Mouse (Mus musculus) kidney, embryonic 14.5 days (tissue): Measurements from ENCODE around the gene Phldb1. TPM values are rescaled to one million over a fixed set of nuclear protein-coding genes. Genes with fewer than 3 reads are reported as not detected.
"Not testable (repeated sequence)": the region's sequence is repeated elsewhere in the genome, so short reads cannot be mapped to it uniquely, and the experiment has no call there.

Experiments
- ATAC-seq: fragments of 200-750 bp; cut with Nextera tagmentation; 2 replicates; pipeline ENCODE4 v1.8.0; 2017; ENCODE audit warnings: moderate number of reproducible peaks, mild to moderate bottlenecking, moderate TSS enrichment, moderate library complexity; ENCODE audit not compliant: low FRiP score, low TSS enrichment
- H3K27ac ChIP-seq: fragments of 300-500 bp; sonication (generic); 2 replicates; pipeline ENCODE4 v1.5.1; 2014; ENCODE audit warnings: low read depth, mild to moderate bottlenecking, low read length, moderate library complexity, mixed read lengths
- H3K27me3 ChIP-seq: fragments of 300-500 bp; sonication (generic); 2 replicates; pipeline ENCODE4 v1.6.1; 2014; ENCODE audit warnings: mild to moderate bottlenecking, low read length; ENCODE audit not compliant: control insufficient read depth, insufficient read depth
- H3K36me3 ChIP-seq: fragments of 300-500 bp; sonication (generic); 2 replicates; pipeline ENCODE4 v1.6.1; 2014; ENCODE audit warnings: low read length, mixed read lengths; ENCODE audit not compliant: control insufficient read depth, insufficient read depth
- H3K4me1 ChIP-seq: fragments of 300-500 bp; sonication (generic); 2 replicates; pipeline ENCODE4 v1.6.1; 2014; ENCODE audit warnings: low read length, mixed read lengths; ENCODE audit not compliant: control insufficient read depth, insufficient read depth
- H3K4me2 ChIP-seq: fragments of 300-500 bp; sonication (generic); replicated peaks from 2 replicates; pipeline ENCODE4 v1.6.1; 2014; ENCODE audit warnings: low read depth, mild to moderate bottlenecking, low read length
- H3K4me3 ChIP-seq: fragments of 300-500 bp; sonication (generic); 2 replicates; pipeline ENCODE4 v1.5.1; 2014; ENCODE audit warnings: mild to moderate bottlenecking, low read length
- H3K9ac ChIP-seq: fragments of 300-500 bp; sonication (generic); 2 replicates; pipeline ENCODE4 v1.6.1; 2014; ENCODE audit warnings: low read depth, mild to moderate bottlenecking, low read length, moderate library complexity
- H3K9me3 ChIP-seq: fragments of 300-500 bp; sonication (generic); 2 replicates; pipeline ENCODE4 v1.6.1; 2016; ENCODE audit warnings: low read length; ENCODE audit not compliant: control insufficient read depth
- WGBS: fragments of 180-500 bp; shearing (Covaris S2); extraction: QIAGEN DNeasy Blood & Tissue Kit; methylation state at CpG from one replicate; pipeline ENCODE4 v1.1.7; 2014; 5-methylcytosine and 5-hydroxymethylcytosine counted together
- polyA plus RNA-seq: library from polyadenylated mRNA; unstranded; fragments of >200 nt; fragmentation: Nextera tagmentation; extraction: Ambion mirVana; gene quantifications from 2 replicates; pipeline ENCODE4 v1.2.1, GENCODE M21; 2014

Phldb1 gene
- 24.9 and 28.7 TPM in 2 replicates for polyA plus RNA-seq

GRCm38 (mm10) chr9:44734524-44735494 is at the start of gene Phldb1:
Gene Phldb1 (minus strand): TSS chr9:44735198.
- 2% methylated on average over 46 of the region's 47 CpGs for WGBS
- H3K4me1 ChIP-seq: peaks cover 21% of the 10 kb centered on the region; the same call in 1 of the 2 replicates
- H3K27ac ChIP-seq: peak within 1 kb of the TSS; percentile 82

GRCm38 (mm10) chr9:44772750-44773651 is 38.0 kb upstream of the Phldb1 start:
- H3K27ac ChIP-seq: peak overlapping the region; percentile 86
- H3K4me1 ChIP-seq: peaks cover 6% of the 10 kb centered on the region; the same call in 1 of the 2 replicates
- peak overlapping the region; percentile 87 for H3K9ac ChIP-seq
- peaks cover 12% of the 10 kb centered on the region; the same call in 1 of the 2 replicates for H3K36me3 ChIP-seq
- H3K4me2 ChIP-seq: peak overlapping the region; percentile 86
- WGBS: under 1% methylated on average over 41 of the region's 41 CpGs
- no peaks in the 10 kb centered on the region for H3K27me3 ChIP-seq
- H3K9me3 ChIP-seq: no peaks in the 10 kb centered on the region
- H3K4me3 ChIP-seq: peak overlapping the region; percentile 83
- peak; percentile 99 for ATAC-seq

More at GRCm38 (mm10) chr9:44734524-44735494, at the start of gene Phldb1:
- H3K27me3 ChIP-seq: no peaks in the 10 kb centered on the region
- peak within 1 kb of the TSS; percentile 64 for H3K4me3 ChIP-seq
- 0 out of 2 replicates have a peak, but pooled peaks cover 2% of the 10 kb centered on the region for H3K9me3 ChIP-seq
- ATAC-seq: peak; percentile 83
- H3K4me2 ChIP-seq: peak within 1 kb of the TSS; percentile 97
- no peaks in the 10 kb centered on the region for H3K36me3 ChIP-seq
- peak within 1 kb of the TSS; percentile 67 for H3K9ac ChIP-seq

- no peak overlapping the region for H3K4me2 ChIP-seq
- peaks cover 12% of the 10 kb centered on the region; the same call in 1 of the 2 replicates for H3K36me3 ChIP-seq
- no peaks in the 10 kb centered on the region for H3K27me3 ChIP-seq
- H3K9ac ChIP-seq: no peak overlapping the region
- H3K4me3 ChIP-seq: no peak overlapping the region
- peak overlapping the region; percentile 55; the same call in 1 of the 2 replicates for H3K27ac ChIP-seq
- H3K4me1 ChIP-seq: peaks cover 6% of the 10 kb centered on the region; the same call in 1 of the 2 replicates
- no peak for ATAC-seq
- H3K9me3 ChIP-seq: no peaks in the 10 kb centered on the region
- WGBS: 22% methylated on average over 5 of the region's 5 CpGs
Measured at GRCm38 (mm10) chr9:44772392-44772749, 37.4 kb upstream of the Phldb1 start.

GRCm38 (mm10) chr9:44771376-44771775 is 36.4 kb upstream of the Phldb1 start:
- no peak overlapping the region for H3K4me3 ChIP-seq
- no peak overlapping the region for H3K27ac ChIP-seq
- no peak overlapping the region for H3K4me2 ChIP-seq
- WGBS: 93% methylated on average over 5 of the region's 5 CpGs
- no peak for ATAC-seq
- no peak overlapping the region for H3K9ac ChIP-seq
- H3K4me1 ChIP-seq: peaks cover 8% of the 10 kb centered on the region
- H3K36me3 ChIP-seq: peaks cover 12% of the 10 kb centered on the region; the same call in 1 of the 2 replicates
- no peaks in the 10 kb centered on the region for H3K9me3 ChIP-seq
- H3K27me3 ChIP-seq: no peaks in the 10 kb centered on the region

- not testable (repeated sequence) for H3K36me3 ChIP-seq, H3K27ac ChIP-seq, H3K9ac ChIP-seq, H3K27me3 ChIP-seq, H3K9me3 ChIP-seq, ATAC-seq
- Histone ChIP-seq H3K4me2 (peak overlapping the region; percentile 73; the same call in 1 of the 2 replicates), H3K4me3 (peak overlapping the region; percentile 72), H3K4me1 (peaks cover 21% of the 10 kb centered on the region)
- WGBS: 50% methylated on average over 7 of the region's 9 CpGs
Measured at GRCm38 (mm10) chr9:44768029-44768394, 33.0 kb upstream of the Phldb1 start.

- peak within 1 kb of the TSS; percentile 72 for H3K4me3 ChIP-seq
- WGBS: under 1% methylated on average over 59 of the region's 82 CpGs
- no peaks in the 10 kb centered on the region for H3K27me3 ChIP-seq
- H3K9me3 ChIP-seq: no peaks in the 10 kb centered on the region
- H3K4me2 ChIP-seq: peak within 1 kb of the TSS; percentile 73
- peaks cover 25% of the 10 kb centered on the region for H3K4me1 ChIP-seq
- H3K9ac ChIP-seq: peak within 1 kb of the TSS; percentile 98
- peak within 1 kb of the TSS; percentile 95 for H3K27ac ChIP-seq
- peak; percentile 85 for ATAC-seq
- H3K36me3 ChIP-seq: no peaks in the 10 kb centered on the region
Measured at GRCm38 (mm10) chr9:44767101-44768028, 32.4 kb upstream of the Phldb1 start, which contains the start of the genes Arcn1 and Ift46. Gene Arcn1 (minus strand): TSS chr9:44767845. Gene Ift46 (plus strand): TSS chr9:44767908.

- Histone ChIP-seq H3K36me3 (peaks cover 22% of the 10 kb centered on the region), H3K4me1 (peaks cover 16% of the 10 kb centered on the region), H3K9me3 (no peaks in the 10 kb centered on the region), H3K27ac (no peak overlapping the region), H3K9ac (no peak overlapping the region), H3K4me3 (no peak overlapping the region), H3K4me2 (no peak overlapping the region), H3K27me3 (no peaks in the 10 kb centered on the region)
- 54% methylated on average over 2 of the region's 2 CpGs for WGBS
- ATAC-seq: no peak
Measured at GRCm38 (mm10) chr9:44760873-44761272, 25.9 kb upstream of the Phldb1 start.

GRCm38 (mm10) chr9:44748473-44748872 is 13.5 kb upstream of the Phldb1 start:
- no peaks in the 10 kb centered on the region for H3K9me3 ChIP-seq
- no peaks in the 10 kb centered on the region for H3K27me3 ChIP-seq
- no peak for ATAC-seq
- H3K27ac ChIP-seq: no peak overlapping the region
- H3K4me2 ChIP-seq: no peak overlapping the region
- peaks cover 92% of the 10 kb centered on the region for H3K36me3 ChIP-seq
- WGBS: 92% methylated on average over 7 of the region's 7 CpGs
- H3K4me3 ChIP-seq: no peak overlapping the region
- H3K4me1 ChIP-seq: no peaks in the 10 kb centered on the region
- no peak overlapping the region for H3K9ac ChIP-seq
